Mouse (Mus musculus): ENCODE data around the gene Ccdc96. TPM values are rescaled to one million over a fixed set of nuclear protein-coding genes. Genes with fewer than 3 reads are reported as not detected.

The Ccdc96 gene
- polyA plus RNA-seq, 1 experiment: 0.57 TPM

GRCm38 (mm10) chr5:36536424-36536823 lies 52.0 kb downstream of the Ccdc96 start:
- Histone ChIP-seq H3K4me3 (replicated peaks) (no peak overlapping the region), H3K27me3 (replicated peaks) (no peaks in the 10 kb centered on the region), H3K36me3 (replicated peaks; ENCODE audit: low read length) (peaks cover 61% of the 10 kb centered on the region), H3K4me1 (peaks cover 97% of the 10 kb centered on the region), H3K9me3 (no peaks in the 10 kb centered on the region)
- TF ChIP-seq FLI1 (IDR thresholded peaks at IDR 0.05; ENCODE audit: low read length) (no peak), GATA1 (IDR thresholded peaks at IDR 0.05; ENCODE audit: borderline replicate concordance, low read length) (no peak)

Other genes starting within 250 kb of the Ccdc96 start
- not detected in 2 replicates for gene Sorcs2, start 86.4 kb upstream of the Ccdc96 start, polyA plus RNA-seq (2012; ENCODE audit: insufficient read depth, low replicate concordance)
- 4.2 and 17.4 TPM in 2 replicates for gene Grpel1, start 19.6 kb upstream of the Ccdc96 start, polyA plus RNA-seq (2012; ENCODE audit: insufficient read depth, low replicate concordance)
- gene Tada2b, start 303 bp upstream of the Ccdc96 start, polyA plus RNA-seq (2012; ENCODE audit: insufficient read depth, low replicate concordance): 37.5 and 60.1 TPM in 2 replicates
- gene Tbc1d14, start 108.7 kb downstream of the Ccdc96 start, polyA plus RNA-seq (2012; ENCODE audit: insufficient read depth, low replicate concordance): 7.1 and 8.7 TPM in 2 replicates
- 3.7 and 4.2 TPM in 2 replicates for gene D5Ertd579e, start 211.4 kb downstream of the Ccdc96 start, polyA plus RNA-seq (2012; ENCODE audit: insufficient read depth, low replicate concordance)

Measured in megakaryocyte, embryonic 14.5 days (primary cell).